Mouse (Mus musculus): ENCODE results near the gene Serhl.

GRCm38 (mm10) chr15:83068270-83068669, 21.0 kb upstream of the Serhl start:
- TF ChIP-seq POLR2A (IDR thresholded peaks at IDR 0.05; ENCODE audit: low read depth, low read length): no peak
- no peak for TF ChIP-seq CTCF (IDR thresholded peaks at IDR 0.05; ENCODE audit: extremely low read depth, insufficient read length, insufficient replicate concordance, low read depth, low read length)

Measured in small intestine, adult 2 months (tissue).